Mouse (Mus musculus): Measurements from ENCODE around the gene Galns. TPM values are rescaled to one million over a fixed set of nuclear protein-coding genes. Genes with fewer than 3 reads are reported as not detected.

The Galns gene
- polyA plus RNA-seq, 1 experiment from 2014 or later: 4.6 TPM

- Histone ChIP-seq H3K4me1 (replicated peaks; ENCODE audit: control insufficient read depth, insufficient read depth, low read length) (no peaks in the 10 kb centered on the region), H3K36me3 (ENCODE audit: control insufficient read depth, insufficient read depth) (no peaks in the 10 kb centered on the region; the same call in 1 of the 2 replicates), H3K4me2 (ENCODE audit: low read length) (no peak overlapping the region), H3K27ac (ENCODE audit: low read length) (no peak overlapping the region), H3K27me3 (replicated peaks; ENCODE audit: control insufficient read depth, insufficient read depth, low read length) (no peaks in the 10 kb centered on the region), H3K4me3 (replicated peaks; ENCODE audit: low read length) (no peak overlapping the region), H3K9ac (replicated peaks; ENCODE audit: low read depth, low read length) (no peak overlapping the region), H3K9me3 (ENCODE audit: control insufficient read depth, low read length) (no peaks in the 10 kb centered on the region)
- ATAC-seq: no peak
- WGBS: 89% methylated on average over 17 of the region's 17 CpGs
Measured at GRCm38 (mm10) chr8:122623844-122624642, 12.8 kb upstream of the Galns start.

- Histone ChIP-seq H3K4me2 (ENCODE audit: low read length) (no peak within 1 kb of the TSS), H3K9ac (replicated peaks; ENCODE audit: low read depth, low read length) (no peak within 1 kb of the TSS), H3K4me3 (replicated peaks; ENCODE audit: low read length) (no peak within 1 kb of the TSS), H3K4me1 (replicated peaks; ENCODE audit: control insufficient read depth, insufficient read depth, low read length) (peaks cover 2% of the 10 kb centered on the region; the same call in 1 of the 2 replicates), H3K9me3 (ENCODE audit: control insufficient read depth, low read length) (no peaks in the 10 kb centered on the region), H3K27me3 (replicated peaks; ENCODE audit: control insufficient read depth, insufficient read depth, low read length) (no peaks in the 10 kb centered on the region), H3K27ac (ENCODE audit: low read length) (no peak within 1 kb of the TSS), H3K36me3 (ENCODE audit: control insufficient read depth, insufficient read depth) (no peaks in the 10 kb centered on the region)
- WGBS: 71% methylated on average over 6 of the region's 6 CpGs
- ATAC-seq: no peak
Measured at GRCm38 (mm10) chr8:122622727-122623126, 11.5 kb upstream of the Galns start, which contains the start of gene Pabpn1l. Pabpn1l (minus strand) TSS chr8:122622739.

GRCm38 (mm10) chr8:122620446-122620845 is 9.2 kb upstream of the Galns start:
- H3K27me3 ChIP-seq (replicated peaks; ENCODE audit: control insufficient read depth, insufficient read depth, low read length): no peaks in the 10 kb centered on the region
- H3K9me3 ChIP-seq (ENCODE audit: control insufficient read depth, low read length): no peaks in the 10 kb centered on the region
- H3K4me3 ChIP-seq (replicated peaks; ENCODE audit: low read length): no peak overlapping the region
- ATAC-seq: no peak
- 38% methylated on average over 5 of the region's 5 CpGs for WGBS
- H3K9ac ChIP-seq (replicated peaks; ENCODE audit: low read depth, low read length): no peak overlapping the region
- H3K27ac ChIP-seq (ENCODE audit: low read length): no peak overlapping the region
- no peaks in the 10 kb centered on the region for H3K36me3 ChIP-seq (ENCODE audit: control insufficient read depth, insufficient read depth)
- peaks cover 2% of the 10 kb centered on the region; the same call in 1 of the 2 replicates for H3K4me1 ChIP-seq (replicated peaks; ENCODE audit: control insufficient read depth, insufficient read depth, low read length)
- no peak overlapping the region for H3K4me2 ChIP-seq (ENCODE audit: low read length)

GRCm38 (mm10) chr8:122618660-122619378 is 7.6 kb upstream of the Galns start:
- Histone ChIP-seq H3K4me3 (replicated peaks; ENCODE audit: low read length) (no peak overlapping the region), H3K27ac (ENCODE audit: low read length) (no peak overlapping the region), H3K4me1 (replicated peaks; ENCODE audit: control insufficient read depth, insufficient read depth, low read length) (peaks cover 2% of the 10 kb centered on the region; the same call in 1 of the 2 replicates), H3K27me3 (replicated peaks; ENCODE audit: control insufficient read depth, insufficient read depth, low read length) (no peaks in the 10 kb centered on the region), H3K9ac (replicated peaks; ENCODE audit: low read depth, low read length) (no peak overlapping the region), H3K36me3 (ENCODE audit: control insufficient read depth, insufficient read depth) (no peaks in the 10 kb centered on the region), H3K4me2 (ENCODE audit: low read length) (no peak overlapping the region), H3K9me3 (ENCODE audit: control insufficient read depth, low read length) (no peaks in the 10 kb centered on the region)
- no peak for ATAC-seq
- WGBS: 68% methylated on average over 6 of the region's 6 CpGs

- 0 out of 2 replicates have a peak, but pooled peaks have one; percentile 47 for ATAC-seq
- Histone ChIP-seq H3K4me3 (replicated peaks; ENCODE audit: low read length) (no peak overlapping the region), H3K4me2 (ENCODE audit: low read length) (no peak overlapping the region), H3K36me3 (ENCODE audit: control insufficient read depth, insufficient read depth) (no peaks in the 10 kb centered on the region), H3K27ac (ENCODE audit: low read length) (no peak overlapping the region), H3K9me3 (ENCODE audit: control insufficient read depth, low read length) (no peaks in the 10 kb centered on the region), H3K27me3 (replicated peaks; ENCODE audit: control insufficient read depth, insufficient read depth, low read length) (no peaks in the 10 kb centered on the region), H3K9ac (replicated peaks; ENCODE audit: low read depth, low read length) (no peak overlapping the region), H3K4me1 (replicated peaks; ENCODE audit: control insufficient read depth, insufficient read depth, low read length) (peaks cover 2% of the 10 kb centered on the region; the same call in 1 of the 2 replicates)
- WGBS: 31% methylated on average over 5 of the region's 7 CpGs
Measured at GRCm38 (mm10) chr8:122617947-122618546, 6.8 kb upstream of the Galns start.

GRCm38 (mm10) chr8:122616181-122616905 is 5.1 kb upstream of the Galns start:
- Histone ChIP-seq H3K4me1 (replicated peaks; ENCODE audit: control insufficient read depth, insufficient read depth, low read length) (peaks cover 11% of the 10 kb centered on the region), H3K4me2 (ENCODE audit: low read length) (no peak overlapping the region), H3K9ac (replicated peaks; ENCODE audit: low read depth, low read length) (no peak overlapping the region), H3K36me3 (ENCODE audit: control insufficient read depth, insufficient read depth) (no peaks in the 10 kb centered on the region), H3K27me3 (replicated peaks; ENCODE audit: control insufficient read depth, insufficient read depth, low read length) (no peaks in the 10 kb centered on the region), H3K4me3 (replicated peaks; ENCODE audit: low read length) (no peak overlapping the region), H3K27ac (ENCODE audit: low read length) (no peak overlapping the region), H3K9me3 (ENCODE audit: control insufficient read depth, low read length) (no peaks in the 10 kb centered on the region)
- no peak for ATAC-seq
- 74% methylated on average over 9 of the region's 9 CpGs for WGBS

GRCm38 (mm10) chr8:122610612-122611277 is 518 bp downstream of the Galns start:
- H3K27ac ChIP-seq (ENCODE audit: low read length): no peak overlapping the region; the same call in 1 of the 2 replicates
- WGBS: 1% methylated on average over 20 of the region's 20 CpGs
- peak; percentile 11; the same call in 1 of the 2 replicates for ATAC-seq

GRCm38 (mm10) chr8:122610209-122610608 is 1.1 kb downstream of the Galns start:
- Histone ChIP-seq H3K4me2 (ENCODE audit: low read length) (peak overlapping the region; percentile 63), H3K36me3 (ENCODE audit: control insufficient read depth, insufficient read depth) (no peaks in the 10 kb centered on the region), H3K4me3 (replicated peaks; ENCODE audit: low read length) (no peak overlapping the region), H3K4me1 (replicated peaks; ENCODE audit: control insufficient read depth, insufficient read depth, low read length) (peaks cover 16% of the 10 kb centered on the region), H3K9ac (replicated peaks; ENCODE audit: low read depth, low read length) (no peak overlapping the region), H3K9me3 (ENCODE audit: control insufficient read depth, low read length) (no peaks in the 10 kb centered on the region), H3K27ac (ENCODE audit: low read length) (no peak overlapping the region), H3K27me3 (replicated peaks; ENCODE audit: control insufficient read depth, insufficient read depth, low read length) (no peaks in the 10 kb centered on the region)
- no peak for ATAC-seq
- 56% methylated on average over 4 of the region's 4 CpGs for WGBS

More at GRCm38 (mm10) chr8:122610612-122611277, 518 bp downstream of the Galns start:
- Histone ChIP-seq H3K36me3 (ENCODE audit: control insufficient read depth, insufficient read depth) (no peaks in the 10 kb centered on the region), H3K9ac (replicated peaks; ENCODE audit: low read depth, low read length) (peak overlapping the region; percentile 58), H3K27me3 (replicated peaks; ENCODE audit: control insufficient read depth, insufficient read depth, low read length) (no peaks in the 10 kb centered on the region), H3K4me1 (replicated peaks; ENCODE audit: control insufficient read depth, insufficient read depth, low read length) (peaks cover 16% of the 10 kb centered on the region), H3K4me3 (replicated peaks; ENCODE audit: low read length) (peak overlapping the region; percentile 62), H3K4me2 (ENCODE audit: low read length) (peak overlapping the region; percentile 63), H3K9me3 (ENCODE audit: control insufficient read depth, low read length) (no peaks in the 10 kb centered on the region)

Measured in forebrain, embryonic 16.5 days (tissue).